Mouse (Mus musculus) gastrocnemius, adult 18-20 months (tissue): Measurements from ENCODE around the gene Fam174b. TPM values are rescaled to one million over a fixed set of nuclear protein-coding genes. Genes with fewer than 3 reads are reported as not detected.
A peak's percentile ranks its signal among the peaks of the same experiment; 100 is the strongest.

Experiments used
- DNase-seq: peaks from one replicate; pipeline ENCODE4 v3.0.0; 2021; ENCODE audit warnings: low spot score
- long read RNA-seq, 2 experiments: library from polyadenylated mRNA; stranded (forward); transcript quantifications; one replicate each; pipeline ENCODE4 v2.0.0; 2021
- total RNA-seq, 2 experiments: library from RNA; stranded (reverse); gene quantifications; 2 replicates each; pipeline ENCODE4 v1.2.3; 2021

Gene Fam174b
- 1 to 10 TPM; 2.0 to 2.3 TPM for total RNA-seq
- long read RNA-seq, experiment 1, partial matches to known transcripts = 1 of 6 reads
- long read RNA-seq, experiment 1, other reads (novel, unspliced or antisense) = 1 of 6 reads
- long read RNA-seq, experiment 2, transcript Fam174b-201 (3 exons, 2,683 nt) = major isoform, 9 of 10 reads
- long read RNA-seq, experiment 2, partial matches to known transcripts = 0 of 10 reads
- long read RNA-seq, experiment 2, other reads (novel, unspliced or antisense) = 1 of 10 reads

- DNase-seq = no peak
Observed at GRCm38 (mm10) chr7:73740111-73741035, at the start of gene Fam174b. Gene Fam174b, plus strand, starts transcription at chr7:73740302.

GRCm38 (mm10) chr7:73697092-73697491 lies 43.0 kb upstream of the Fam174b start:
- no peak for DNase-seq

- no peak for DNase-seq
Observed at GRCm38 (mm10) chr7:73704305-73704704, 35.8 kb upstream of the Fam174b start.

- DNase-seq = no peak
Observed at GRCm38 (mm10) chr7:73713506-73713905, 26.6 kb upstream of the Fam174b start.

- peak; percentile 77 for DNase-seq
Observed at GRCm38 (mm10) chr7:73715928-73716749, 24.0 kb upstream of the Fam174b start.

GRCm38 (mm10) chr7:73716841-73717240 lies 23.3 kb upstream of the Fam174b start:
- DNase-seq = no peak

GRCm38 (mm10) chr7:73718031-73718430 lies 22.1 kb upstream of the Fam174b start:
- DNase-seq = no peak

- DNase-seq = no peak
Observed at GRCm38 (mm10) chr7:73718497-73719007, 21.6 kb upstream of the Fam174b start.

- DNase-seq = no peak
Observed at GRCm38 (mm10) chr7:73721046-73721445, 19.1 kb upstream of the Fam174b start.

- DNase-seq = no peak
Observed at GRCm38 (mm10) chr7:73721764-73722163, 18.3 kb upstream of the Fam174b start.

- DNase-seq = no peak
Observed at GRCm38 (mm10) chr7:73729913-73730312, 10.2 kb upstream of the Fam174b start.

- DNase-seq = no peak
Observed at GRCm38 (mm10) chr7:73730430-73731022, 9.6 kb upstream of the Fam174b start.

- DNase-seq = no peak
Observed at GRCm38 (mm10) chr7:73736046-73736445, 4.1 kb upstream of the Fam174b start.

- DNase-seq = no peak
Observed at GRCm38 (mm10) chr7:73741392-73741791, 1.3 kb downstream of the Fam174b start.

- no peak for DNase-seq
Observed at GRCm38 (mm10) chr7:73741841-73742240, 1.7 kb downstream of the Fam174b start.

- DNase-seq = no peak
Observed at GRCm38 (mm10) chr7:73743144-73743543, 3.0 kb downstream of the Fam174b start.

GRCm38 (mm10) chr7:73743831-73744370 lies 3.8 kb downstream of the Fam174b start:
- DNase-seq = no peak

- DNase-seq = peak; percentile 74
Observed at GRCm38 (mm10) chr7:73745903-73746302, 5.8 kb downstream of the Fam174b start.

GRCm38 (mm10) chr7:73746836-73747235 lies 6.7 kb downstream of the Fam174b start:
- no peak for DNase-seq

- no peak for DNase-seq
Observed at GRCm38 (mm10) chr7:73747531-73747930, 7.4 kb downstream of the Fam174b start.
